Mouse (Mus musculus): ENCODE measurements at regions not wholly inside any gene's neighbourhood (a gene's known extent, or its start where the extent isn't known, plus 50 kb on each side); places are given as distances from the start of the nearest gene placed in this dataset.

DNA sequence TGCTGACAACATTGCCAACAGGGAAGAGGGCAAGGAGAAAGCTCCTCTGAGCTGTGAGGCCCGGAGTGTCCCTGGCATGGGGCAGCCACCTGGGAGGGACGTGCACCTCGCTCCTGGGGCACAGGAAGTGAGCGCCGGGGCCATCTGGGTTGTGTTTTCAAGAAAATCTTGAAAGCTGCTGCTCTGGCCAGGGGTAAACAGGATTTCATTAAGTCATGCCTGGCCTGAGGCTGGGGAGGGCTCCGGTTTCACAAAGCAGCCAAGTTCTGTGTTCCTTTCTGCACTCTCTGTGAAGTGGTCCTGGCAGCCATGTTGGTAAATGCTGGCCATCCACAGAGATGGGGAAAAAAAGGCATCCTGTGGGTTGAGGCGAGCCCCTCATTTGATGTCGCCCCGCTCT, 406.8 kb upstream of the Zmiz1 start:
- DNase-seq (ENCODE audit: low spot score in 2 of 2), result no peak

DNA sequence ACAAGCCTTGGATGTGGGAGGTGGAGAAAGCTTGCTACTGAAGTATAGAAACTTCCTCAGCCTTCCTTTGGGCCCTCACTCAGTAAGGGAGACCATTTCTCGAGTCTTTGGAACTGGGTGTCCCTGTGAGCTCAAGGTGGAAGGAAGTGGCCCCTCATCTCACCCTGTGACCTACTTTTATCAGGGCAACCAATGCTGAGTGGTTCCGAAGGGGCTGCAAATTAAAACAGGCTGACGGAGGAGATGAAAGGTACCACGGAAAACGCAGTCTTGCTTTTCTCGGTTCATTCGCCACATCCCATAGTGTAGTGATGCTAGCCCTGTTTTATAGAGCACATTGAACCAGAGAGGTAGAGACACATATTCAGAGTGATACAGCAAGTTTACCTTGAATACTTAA, 399.6 kb upstream of the Zmiz1 start:
- DNase-seq (ENCODE audit: low spot score in 2 of 2), result no peak

DNA sequence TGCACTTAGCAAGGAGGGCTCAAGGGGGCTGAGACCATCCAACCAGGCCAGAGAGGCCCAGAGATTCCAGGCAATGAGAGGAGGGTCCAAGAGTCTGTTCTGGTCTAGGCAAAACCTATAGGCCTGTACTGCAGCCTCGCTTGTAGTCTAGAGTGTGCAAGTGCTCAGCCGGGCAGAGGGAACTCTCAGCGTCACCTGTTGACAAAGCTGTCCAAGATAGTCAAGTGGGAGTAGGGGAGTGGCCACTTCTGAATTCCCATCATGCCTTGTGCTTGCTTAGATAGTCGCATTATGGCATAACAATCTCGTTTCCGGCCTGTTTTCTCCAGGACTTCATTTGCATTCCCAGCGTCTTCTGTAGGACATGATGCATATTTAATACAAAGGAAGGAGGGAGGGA, 398.7 kb upstream of the Zmiz1 start:
- no peak for DNase-seq (ENCODE audit: low spot score in 2 of 2)

DNA sequence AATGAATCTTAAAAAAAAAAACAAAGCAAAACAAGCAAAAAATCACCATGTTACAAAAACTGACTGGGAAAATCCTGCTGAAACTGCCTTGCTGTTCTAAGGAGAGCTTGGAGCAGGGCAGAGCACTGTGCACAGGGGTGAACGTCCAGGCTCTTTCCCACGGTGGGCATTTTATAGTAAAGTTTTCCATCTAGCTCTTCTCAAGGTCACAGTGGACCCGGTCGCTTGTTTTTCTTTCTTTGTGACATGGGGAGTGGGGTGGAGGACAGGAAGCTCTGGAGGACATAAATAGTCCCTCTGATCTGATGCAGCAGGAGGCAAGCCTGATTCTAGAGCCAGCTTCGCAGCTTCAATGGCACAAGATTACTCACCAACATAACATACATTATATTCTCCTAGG, 395.9 kb upstream of the Zmiz1 start:
- no peak for DNase-seq (ENCODE audit: low spot score in 2 of 2)

DNA sequence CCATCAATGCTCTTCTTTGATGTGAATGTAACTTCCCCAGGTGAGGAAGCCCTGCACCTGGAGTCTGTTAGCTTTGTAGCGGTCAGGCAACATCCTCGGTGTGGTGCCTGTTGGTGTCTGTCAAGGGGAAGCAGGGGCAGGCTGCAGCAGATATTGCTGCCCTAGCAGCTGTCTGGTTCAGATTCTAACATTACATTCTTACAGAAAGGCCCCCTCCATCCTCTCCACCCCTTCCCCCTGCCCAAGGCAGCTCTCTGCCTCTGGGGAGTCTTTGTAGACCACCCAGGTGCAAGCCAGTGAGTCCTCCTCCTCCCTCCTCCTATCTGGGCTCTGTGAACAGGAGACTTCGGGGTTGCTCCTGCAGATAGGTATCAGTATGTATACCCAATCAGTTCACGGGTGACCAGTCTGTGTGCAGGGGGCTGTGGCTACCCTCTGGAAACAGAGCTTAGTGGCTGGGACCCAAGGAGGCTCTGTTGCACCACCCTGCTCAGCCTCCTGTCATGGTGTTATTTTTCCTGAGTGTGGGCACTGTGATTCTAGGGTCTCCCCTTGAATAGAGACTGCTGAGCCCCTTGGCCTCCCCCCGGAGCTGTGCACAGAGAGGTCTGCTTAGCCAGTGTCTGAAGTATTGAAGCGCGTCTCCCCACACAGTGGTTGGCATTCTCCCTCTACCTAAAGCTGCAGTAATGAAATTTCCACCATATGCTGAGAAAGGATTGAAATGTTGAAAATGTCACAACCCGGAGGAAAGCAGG, 394.6 kb upstream of the Zmiz1 start:
- DNase-seq (ENCODE audit: low spot score in 2 of 2), result no peak

DNA sequence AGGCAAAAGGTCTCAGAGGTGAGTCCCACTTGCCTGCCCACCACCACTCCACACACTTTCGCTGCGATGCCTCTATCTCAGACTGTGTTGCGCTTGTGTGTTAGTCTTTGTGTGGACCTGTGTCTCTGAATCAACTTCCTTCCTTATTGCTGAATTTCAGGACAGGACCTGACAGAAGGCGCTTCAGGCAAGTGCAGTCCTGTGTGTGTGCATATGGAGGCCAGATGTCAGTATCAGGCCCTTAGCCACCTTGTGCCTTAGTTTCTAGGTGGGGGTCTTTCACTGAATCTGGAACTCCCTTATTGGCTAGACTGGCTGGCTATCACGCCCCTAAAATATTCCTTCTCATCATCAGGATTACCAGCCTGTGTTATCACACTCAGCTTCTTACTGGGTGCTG, 391.6 kb upstream of the Zmiz1 start:
- no peak for DNase-seq (ENCODE audit: low spot score in 2 of 2)

DNA sequence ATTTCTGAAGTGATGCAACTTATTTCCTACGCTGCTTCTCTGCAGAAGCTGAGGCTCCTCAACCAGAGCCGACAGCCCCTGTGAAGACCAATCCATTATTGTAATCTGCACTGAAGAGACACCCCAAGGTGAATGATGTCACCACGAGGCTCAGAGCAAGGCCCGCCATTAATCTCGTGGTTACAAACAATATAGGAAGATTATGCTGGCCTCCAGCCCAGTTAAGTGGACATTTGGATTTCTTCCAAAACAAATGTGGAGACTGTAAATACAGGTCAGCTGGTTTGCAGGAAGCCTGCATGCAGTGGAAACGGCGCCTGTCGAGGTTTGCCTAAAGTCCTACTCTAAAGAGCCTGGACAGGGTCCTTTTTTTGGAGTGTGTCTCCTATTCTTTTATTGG, 390.6 kb upstream of the Zmiz1 start:
- DNase-seq (ENCODE audit: low spot score in 2 of 2), result no peak

DNA sequence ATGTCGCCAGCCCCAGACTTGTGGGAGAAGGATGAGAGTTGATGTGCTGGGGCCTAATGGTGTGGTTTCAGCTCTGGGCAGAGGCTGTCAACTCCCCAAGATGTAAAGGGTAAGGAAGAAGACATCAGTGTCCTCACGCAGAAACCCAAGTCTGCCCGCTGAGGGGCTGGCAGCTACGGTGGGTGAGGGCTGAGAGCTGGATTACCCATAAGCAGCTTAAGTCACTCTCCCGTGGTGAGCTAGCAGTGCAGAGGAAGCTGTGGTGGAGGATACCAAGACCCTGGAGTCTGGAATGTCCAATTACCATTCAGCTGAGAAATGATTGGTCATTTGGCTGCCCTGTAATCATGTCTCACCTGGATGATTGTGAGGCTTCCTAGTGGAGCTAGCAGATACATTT, 385.8 kb upstream of the Zmiz1 start:
- no peak for DNase-seq (ENCODE audit: low spot score in 2 of 2)

DNA sequence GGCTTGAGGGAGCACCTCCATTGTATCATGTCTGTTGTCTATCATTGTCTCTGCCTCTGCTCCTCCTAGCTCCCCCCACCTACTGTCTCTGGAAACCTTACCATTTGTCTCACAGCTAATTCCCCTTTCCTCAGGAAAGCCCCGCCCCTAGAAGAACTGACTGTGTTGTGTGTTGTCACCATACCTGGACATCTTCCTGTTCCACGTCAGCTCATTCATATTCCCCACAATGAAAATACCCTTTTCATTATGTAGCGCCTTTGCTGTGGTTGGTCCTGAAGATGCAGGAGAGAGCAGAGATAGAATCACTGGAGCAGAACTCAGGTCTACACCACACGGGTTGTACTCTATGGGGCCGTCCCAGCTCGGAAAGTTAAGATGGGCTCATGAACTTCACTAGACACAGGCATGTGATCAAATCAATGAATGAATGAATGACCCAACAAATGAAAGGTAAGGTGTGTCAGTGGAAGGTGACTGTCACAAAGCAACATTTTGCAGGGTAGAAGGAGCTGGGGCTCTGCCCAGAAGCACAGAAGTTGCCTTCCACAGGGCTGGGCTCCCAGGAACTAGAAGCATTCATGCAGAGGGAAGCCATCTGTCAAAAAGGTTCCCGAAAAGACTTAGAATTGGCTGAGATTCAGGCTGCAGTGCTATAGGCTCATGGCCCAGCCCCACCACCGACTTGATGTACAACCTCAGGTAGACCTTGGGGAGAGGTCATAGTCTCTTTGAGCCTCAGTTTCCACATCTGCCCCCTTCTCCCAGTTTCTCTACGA, 384.8 kb upstream of the Zmiz1 start:
- DNase-seq (ENCODE audit: low spot score in 2 of 2), result no peak

DNA sequence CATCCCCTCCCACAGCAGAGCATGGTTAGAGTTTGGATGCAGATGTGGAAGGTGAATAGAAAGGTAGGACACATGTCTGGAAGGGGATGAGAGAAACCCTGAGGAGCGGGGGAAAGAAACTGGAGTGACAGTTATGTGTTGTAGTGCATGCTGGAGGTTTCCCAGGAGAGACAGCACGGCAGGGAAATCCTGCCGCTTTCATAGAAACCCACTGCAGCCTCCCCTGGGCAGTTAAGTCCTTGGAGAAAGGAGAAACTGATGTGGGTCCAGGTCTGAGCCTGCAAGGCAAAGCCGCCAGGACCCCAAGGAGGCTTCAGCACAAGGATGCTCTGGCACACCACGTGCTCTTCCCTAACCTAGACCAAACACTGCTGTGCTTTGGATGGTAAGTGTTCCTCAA, 384.1 kb upstream of the Zmiz1 start:
- no peak for DNase-seq (ENCODE audit: low spot score in 2 of 2)

DNA sequence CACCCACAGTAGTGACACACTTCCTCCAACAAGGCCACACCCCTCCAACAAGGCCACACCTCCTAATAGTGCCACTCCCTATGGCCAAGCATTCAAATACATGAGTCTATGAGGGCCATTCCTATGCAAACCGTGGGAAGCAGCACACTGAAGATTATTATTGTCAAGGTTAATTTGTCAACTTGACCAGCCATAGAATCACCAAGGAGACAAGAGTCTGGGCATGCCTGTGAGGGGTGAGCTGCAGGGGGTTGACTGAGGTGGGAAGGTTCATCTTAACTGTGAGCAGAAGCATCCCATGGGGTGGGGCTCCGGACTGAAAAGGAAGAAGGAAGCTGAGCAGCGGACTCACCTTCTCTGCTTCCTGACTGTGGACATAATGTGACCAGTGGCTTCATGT, 378.6 kb upstream of the Zmiz1 start:
- DNase-seq (ENCODE audit: low spot score in 2 of 2), result no peak

DNA sequence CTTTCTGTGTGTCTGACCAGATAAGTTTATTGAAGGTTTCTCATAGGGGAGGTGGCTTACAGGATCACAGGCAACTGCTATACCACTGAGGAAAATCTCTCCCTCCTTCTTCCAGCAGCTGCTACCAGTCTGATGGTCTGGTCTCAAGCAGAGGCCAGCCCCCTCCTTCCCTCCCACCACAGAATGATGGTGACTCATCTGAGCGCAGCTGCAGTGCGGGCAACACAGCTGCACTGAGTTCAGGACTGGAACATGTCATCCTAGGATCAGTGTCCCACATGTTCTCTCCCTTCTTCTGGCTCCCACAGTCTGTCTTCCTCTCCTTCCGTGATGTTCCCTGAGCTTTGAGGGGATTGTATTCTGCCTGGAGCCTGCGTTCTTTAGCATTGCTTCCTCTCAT, 375.1 kb upstream of the Zmiz1 start:
- DNase-seq (ENCODE audit: low spot score in 2 of 2), result no peak

DNA sequence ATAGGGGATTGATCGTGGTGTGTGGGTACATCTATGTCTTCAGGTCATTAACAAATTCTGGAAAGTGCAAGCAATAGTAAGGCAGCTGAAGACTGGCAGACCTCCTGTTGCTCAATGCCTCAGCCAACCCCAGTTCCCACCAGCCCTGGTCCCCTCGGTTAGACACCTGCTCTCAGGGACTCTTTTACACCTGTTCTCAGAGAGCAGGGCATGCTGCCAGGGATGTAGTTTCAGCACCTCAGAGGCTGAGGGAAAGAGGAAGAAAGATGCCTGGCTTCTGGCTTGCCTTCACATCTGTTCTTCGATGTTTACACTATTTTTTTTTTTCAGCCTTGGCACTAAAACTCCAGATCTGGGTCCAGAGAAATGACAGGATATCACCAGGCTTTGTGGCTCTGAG, 362.2 kb upstream of the Zmiz1 start:
- no peak for DNase-seq (ENCODE audit: low spot score in 2 of 2)

DNA sequence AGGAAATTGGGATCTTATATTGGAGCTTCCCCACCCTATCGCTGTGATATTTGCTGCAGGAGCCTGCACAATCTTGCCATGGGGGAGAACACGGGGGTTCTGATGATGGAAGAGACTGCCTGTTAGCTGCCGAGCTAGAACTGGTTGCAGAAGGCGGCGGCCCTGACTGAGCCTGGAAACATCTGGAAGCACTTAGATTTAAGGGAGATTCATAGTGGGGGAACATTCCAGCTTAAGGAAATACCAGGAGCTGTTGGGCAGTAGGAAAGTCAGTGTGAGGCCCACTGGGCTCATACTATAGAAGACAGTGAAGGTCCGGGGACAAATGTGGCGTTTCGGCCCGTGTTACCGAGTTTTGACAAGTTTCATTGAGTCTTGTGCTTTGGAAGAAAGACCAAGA, 353.6 kb upstream of the Zmiz1 start:
- DNase-seq (ENCODE audit: low spot score in 2 of 2), result no peak

DNA sequence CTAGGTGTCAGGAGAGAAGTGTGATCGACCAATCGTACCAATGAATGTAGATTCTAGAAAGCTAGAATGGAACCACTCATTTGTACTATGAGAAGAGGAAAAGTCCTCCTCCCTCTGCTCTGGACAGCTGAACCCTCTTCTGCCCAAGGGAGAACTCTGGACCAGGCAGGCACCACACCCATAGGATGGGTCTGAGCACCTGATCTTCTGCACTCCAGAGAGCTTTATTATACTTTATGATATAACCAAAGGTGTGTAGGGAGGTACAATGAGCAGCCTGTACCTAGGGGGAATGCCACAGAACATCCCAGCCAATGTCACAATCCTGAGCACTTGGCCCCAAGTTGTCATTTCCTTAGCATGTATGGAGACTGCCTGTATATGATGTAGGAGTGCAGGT, 352.5 kb upstream of the Zmiz1 start:
- DNase-seq (ENCODE audit: low spot score in 2 of 2), result no peak

DNA sequence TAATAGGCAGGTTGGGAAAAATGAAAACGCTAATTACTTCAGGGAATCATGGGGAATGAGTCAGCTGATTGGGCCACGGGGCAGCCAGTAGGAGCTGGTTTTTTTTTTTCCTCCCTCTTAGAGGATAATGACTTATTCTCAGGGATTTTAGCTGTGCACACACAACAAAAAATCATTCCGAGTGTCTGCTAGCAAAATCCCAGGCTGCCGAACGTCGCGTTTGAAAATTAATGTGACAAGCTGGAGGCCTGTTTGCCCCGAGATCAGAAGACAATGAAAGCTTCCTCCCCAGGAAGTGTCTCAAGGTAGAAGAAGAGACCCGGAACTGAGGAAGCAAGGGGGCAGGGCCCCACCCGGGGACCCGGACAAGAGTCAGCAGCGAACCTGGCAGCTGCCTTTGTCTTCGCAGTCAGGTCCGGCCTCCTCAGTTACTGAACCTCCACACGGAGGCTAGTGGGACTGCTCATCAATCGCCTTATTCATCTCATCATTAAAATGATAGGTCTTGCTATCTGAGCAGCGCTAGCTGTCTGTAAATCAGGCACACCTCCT, 350.8 kb upstream of the Zmiz1 start:
- peak in 1 of 2 experiments; percentile 35 for DNase-seq (ENCODE audit: low spot score in 2 of 2)

DNA sequence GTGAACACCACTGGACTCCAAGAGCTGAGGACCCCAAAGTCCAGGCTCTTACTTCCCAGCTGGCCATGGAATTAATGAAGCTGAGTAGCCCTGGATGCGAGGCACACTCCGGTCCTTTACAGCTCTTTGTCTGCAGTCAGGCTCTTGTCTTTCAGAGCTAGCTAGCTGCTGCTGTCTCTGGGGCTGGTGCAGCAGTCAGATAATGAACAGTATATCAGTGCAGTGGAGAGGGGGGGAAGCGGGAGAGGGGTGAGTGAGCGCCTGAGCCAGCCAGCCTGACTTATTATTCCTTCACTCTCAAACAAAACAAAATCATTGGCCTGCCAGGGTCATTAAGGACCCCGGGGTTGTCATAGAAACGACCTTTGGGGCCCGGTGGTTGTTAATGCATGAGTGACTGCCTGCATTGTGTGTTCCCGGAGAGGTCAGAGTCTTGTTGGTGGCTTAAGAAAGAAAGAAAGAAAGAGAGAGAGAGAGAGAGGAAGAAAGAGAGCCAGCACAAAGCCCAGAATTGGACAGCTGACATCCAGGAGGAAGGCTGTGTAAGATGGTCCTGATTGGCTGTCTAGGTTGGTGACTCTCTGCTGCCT, 350.2 kb upstream of the Zmiz1 start:
- no peak for DNase-seq (ENCODE audit: low spot score in 2 of 2)

DNA sequence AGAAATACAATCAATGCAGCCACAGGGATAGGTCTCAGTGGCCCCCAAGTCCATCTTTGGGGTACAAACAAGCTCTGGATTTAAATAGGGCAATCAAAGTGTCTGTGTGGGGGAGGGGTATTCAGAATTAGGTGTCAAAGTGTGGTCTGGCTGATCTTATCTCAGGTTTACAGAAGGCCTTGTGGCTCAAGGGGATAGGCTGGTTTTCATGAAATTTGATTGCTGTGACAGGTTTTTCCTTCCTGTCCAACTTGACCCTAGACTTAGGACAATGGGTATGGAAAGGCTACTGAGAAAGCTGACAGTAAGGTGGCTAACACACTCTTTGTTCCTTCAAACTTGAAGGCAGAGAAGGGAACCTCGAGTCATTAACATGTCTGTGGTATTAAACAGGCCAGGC, 349.3 kb upstream of the Zmiz1 start:
- DNase-seq (ENCODE audit: low spot score in 2 of 2), result no peak

DNA sequence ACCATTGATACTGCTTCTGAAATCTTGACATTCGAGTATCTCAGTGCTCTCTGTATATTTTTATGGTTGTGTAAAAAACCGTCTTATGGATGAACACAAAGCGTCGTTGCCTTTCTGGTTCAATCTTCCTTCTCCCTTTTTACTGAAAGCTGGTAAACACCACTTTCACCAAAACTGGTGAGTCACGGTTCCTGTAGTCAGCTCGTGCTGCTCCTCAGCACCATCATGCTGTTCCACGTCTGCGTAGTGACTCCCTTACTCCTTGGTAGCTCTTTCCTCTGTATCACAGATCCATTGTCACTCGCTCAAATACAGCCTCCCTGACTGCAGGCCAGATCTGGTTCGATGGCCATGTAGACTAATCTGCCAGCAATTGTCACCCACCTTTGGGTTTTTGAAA, 346.2 kb upstream of the Zmiz1 start:
- DNase-seq (ENCODE audit: low spot score in 2 of 2), result no peak

DNA sequence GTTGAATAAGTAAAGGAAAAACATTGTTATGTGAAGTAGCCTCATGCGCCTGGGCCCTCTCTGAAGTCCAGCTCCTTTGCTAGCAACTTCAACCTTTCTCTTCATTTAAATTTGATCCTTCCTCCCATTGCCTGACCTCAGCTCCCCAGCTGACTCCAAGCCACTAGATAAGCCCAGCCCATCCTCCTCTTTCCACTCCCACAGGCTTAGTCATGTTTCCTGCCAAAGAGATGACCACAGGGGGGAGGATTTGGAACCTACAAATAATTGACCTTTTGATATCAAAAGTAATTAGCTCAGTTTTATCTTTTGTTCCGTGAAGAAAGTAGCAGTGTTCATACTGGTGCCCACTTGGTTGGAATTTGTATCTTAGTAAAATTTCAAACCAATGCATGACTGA, 345.7 kb upstream of the Zmiz1 start:
- DNase-seq (ENCODE audit: low spot score in 2 of 2), result no peak

DNA sequence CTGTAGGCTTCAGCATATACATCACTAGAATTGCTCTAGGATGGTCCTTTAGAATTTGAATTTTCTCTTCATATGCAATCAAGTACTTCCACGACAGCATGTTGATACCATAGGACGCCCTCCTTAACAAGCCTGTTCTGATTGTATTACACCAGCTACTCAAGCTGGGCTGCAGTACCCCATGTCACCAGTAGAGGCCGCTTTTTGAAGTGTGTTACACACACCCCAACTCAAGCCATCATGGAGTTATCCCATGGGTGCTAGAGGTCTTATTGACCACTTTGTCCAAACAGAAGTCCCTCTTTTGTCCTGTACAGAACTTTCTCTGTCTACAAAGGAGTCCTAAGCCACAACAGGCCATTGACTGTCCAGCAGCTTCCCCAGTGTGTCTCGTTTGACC, 342.6 kb upstream of the Zmiz1 start:
- DNase-seq (ENCODE audit: low spot score in 2 of 2), result peak; percentile 49 to 72

DNA sequence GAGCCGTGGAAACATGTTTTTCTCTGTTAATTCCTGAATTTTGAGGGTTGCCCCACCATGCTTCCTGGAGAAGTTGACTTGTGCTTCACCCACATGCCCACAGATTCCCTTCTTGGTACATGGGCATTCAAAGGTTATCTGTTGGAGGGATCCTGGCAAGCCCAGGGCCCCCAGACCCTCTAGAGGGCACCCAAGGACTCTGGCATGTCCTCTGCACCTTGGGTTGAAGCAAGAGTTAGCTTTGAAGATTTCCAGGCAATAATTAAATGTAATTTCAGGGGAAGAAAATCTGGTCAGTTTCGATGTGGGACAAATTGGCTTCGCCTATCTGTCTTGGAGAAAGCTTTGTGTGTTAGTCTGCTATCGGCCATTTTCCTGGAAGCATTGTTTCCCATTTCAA, 339.0 kb upstream of the Zmiz1 start:
- DNase-seq (ENCODE audit: low spot score in 2 of 2), result no peak

DNA sequence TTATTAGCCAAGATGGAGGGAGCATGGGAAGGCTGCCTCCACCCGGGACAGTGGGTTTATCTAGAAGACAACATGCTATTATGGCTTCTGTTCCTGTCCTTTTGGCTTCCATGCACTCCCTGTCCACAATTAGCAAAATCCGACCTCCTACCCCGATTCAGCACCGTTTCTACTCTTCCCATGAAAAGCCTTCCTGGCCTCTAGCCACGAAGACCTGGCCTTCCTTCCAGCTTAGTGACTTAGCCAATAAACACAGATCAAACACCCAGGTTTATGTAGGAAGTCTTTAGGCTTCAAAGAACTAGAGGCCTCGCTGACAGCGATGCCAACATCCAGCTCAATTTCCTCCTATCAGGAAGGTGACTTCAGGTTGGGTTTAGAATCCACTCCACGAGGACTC, 338.5 kb upstream of the Zmiz1 start:
- DNase-seq (ENCODE audit: low spot score in 2 of 2), result no peak

All from spleen, postnatal 14 days (tissue).